Comparison of ENCODE assay signal across 20 mouse cellular contexts in genomic region chr2:7242139-7242538, GRCm38 (mm10).
DNase-seq lines count a peak whose midpoint lies in the region; ATAC-seq and TF ChIP-seq lines count a peak whose summit lies in the region.
"Had no signal": no experiment of that assay in that cellular context is flagged by ENCODE, and none has a peak within 500 bp of the region (broad histone marks: within the 10 kb centered on the region; RNA-seq: fewer than 3 reads in every experiment).

No protein-coding gene starts in this region.

- intact Hi-C loops in heart, postnatal 25 days (cut with DNase I), result no loop called here

- peak; percentile 75 for ATAC-seq in lung, postnatal 0 days
- ATAC-seq in stomach, postnatal 0 days (ENCODE audit: low FRiP score, low TSS enrichment), result peak; percentile 41
- ATAC-seq: CD4-positive, CD25-positive, alpha-beta regulatory T cell, adult 4 months; intestine, embryonic 15.5 days; liver, embryonic 12.5 days had no signal

- WGBS in heart, embryonic 10.5 days, result 47% methylated on average over 1 of the region's 1 CpGs
- WGBS in lung, postnatal 0 days, result 41% methylated on average over 1 of the region's 1 CpGs
- WGBS in stomach, postnatal 0 days, result 55% methylated on average over 1 of the region's 1 CpGs

- TF ChIP-seq CTCF in lung, postnatal 0 days (IDR thresholded peaks at IDR 0.05), result no peak
- TF ChIP-seq CTCF in stomach, postnatal 0 days (IDR thresholded peaks at IDR 0.05; ENCODE audit: low read depth), result no peak

- no peaks in the 10 kb centered on the region for H3K36me3 ChIP-seq in heart, embryonic 10.5 days
- H3K36me3 ChIP-seq in lung, postnatal 0 days (ENCODE audit: insufficient read depth, low read length), result no peaks in the 10 kb centered on the region
- no peaks in the 10 kb centered on the region for H3K36me3 ChIP-seq in stomach, postnatal 0 days (ENCODE audit: control insufficient read depth, insufficient read depth, low read length)
- H3K36me3 ChIP-seq: embryonic facial prominence, embryonic 15.5 days; forebrain, embryonic 10.5 days; G1E; intestine, embryonic 15.5 days; limb, embryonic 10.5 days; liver, embryonic 12.5 days; midbrain, embryonic 12.5 days; neural tube, embryonic 13.5 days had no signal

- H3K4me2 ChIP-seq in lung, postnatal 0 days (replicated peaks; ENCODE audit: low read depth, low read length), result no peak overlapping the region
- H3K4me2 ChIP-seq in stomach, postnatal 0 days (replicated peaks; ENCODE audit: low read depth), result no peak overlapping the region
- H3K4me2 ChIP-seq: embryonic facial prominence, embryonic 15.5 days; hindbrain, embryonic 14.5 days; intestine, embryonic 15.5 days; liver, embryonic 12.5 days; midbrain, embryonic 12.5 days; neural tube, embryonic 13.5 days had no signal

- no peak overlapping the region for H3K27ac ChIP-seq in heart, embryonic 10.5 days
- peak overlapping the region; percentile 38; the same call in 1 of the 2 replicates for H3K27ac ChIP-seq in lung, postnatal 0 days (ENCODE audit: low read length)
- no peak overlapping the region for H3K27ac ChIP-seq in stomach, postnatal 0 days (replicated peaks)
- H3K27ac ChIP-seq: embryonic facial prominence, embryonic 15.5 days; forebrain, embryonic 10.5 days; hindbrain, embryonic 14.5 days; intestine, embryonic 15.5 days; limb, embryonic 10.5 days; liver, embryonic 12.5 days; midbrain, embryonic 12.5 days had no signal

- peak; percentile 53 to 73 for DNase-seq in heart, adult 18-20 months
- DNase-seq in heart, embryonic 10.5 days (ENCODE audit: low spot score), result no peak
- peak; percentile 83 for DNase-seq in lung, postnatal 0 days (ENCODE audit: low spot score)
- no peak for DNase-seq in lung, postnatal 4 days
- DNase-seq in heart, postnatal 25 days (ENCODE audit: low spot score), result peak; percentile 34
- DNase-seq in stomach, postnatal 0 days (ENCODE audit: low spot score), result no peak
- no peak for DNase-seq in thymus, postnatal 14 days
- DNase-seq: cerebellum, adult 9-11 months; embryo, embryonic 11 days; kidney, postnatal 4 days had no signal

- no peaks in the 10 kb centered on the region for H3K4me1 ChIP-seq in heart, embryonic 10.5 days
- peaks cover 5% of the 10 kb centered on the region; the same call in 1 of the 2 replicates for H3K4me1 ChIP-seq in lung, postnatal 0 days (ENCODE audit: insufficient read depth, low read depth, low read length)
- peaks cover 2% of the 10 kb centered on the region for H3K4me1 ChIP-seq in stomach, postnatal 0 days (replicated peaks; ENCODE audit: control insufficient read depth, insufficient read depth)
- H3K4me1 ChIP-seq: embryonic facial prominence, embryonic 15.5 days; forebrain, embryonic 10.5 days; liver, embryonic 12.5 days; midbrain, embryonic 12.5 days had no signal

- TF ChIP-seq EP300 in lung, postnatal 0 days (IDR thresholded peaks at IDR 0.05), result peak; percentile 96
- TF ChIP-seq EP300 in stomach, postnatal 0 days (optimal IDR thresholded peaks at IDR 0.05), result no peak

- H3K9me3 ChIP-seq in heart, embryonic 10.5 days, result no peaks in the 10 kb centered on the region
- H3K9me3 ChIP-seq in lung, postnatal 0 days (ENCODE audit: low read length), result no peaks in the 10 kb centered on the region
- no peaks in the 10 kb centered on the region for H3K9me3 ChIP-seq in stomach, postnatal 0 days (ENCODE audit: control insufficient read depth, low read length)
- H3K9me3 ChIP-seq: embryonic facial prominence, embryonic 15.5 days; forebrain, embryonic 10.5 days; G1E; intestine, embryonic 15.5 days; limb, embryonic 10.5 days; liver, embryonic 12.5 days; midbrain, embryonic 12.5 days; neural tube, embryonic 13.5 days had no signal

- no peaks in the 10 kb centered on the region for H3K27me3 ChIP-seq in heart, embryonic 10.5 days (ENCODE audit: insufficient read depth, poor library complexity, severe bottlenecking)
- no peaks in the 10 kb centered on the region for H3K27me3 ChIP-seq in lung, postnatal 0 days (replicated peaks; ENCODE audit: insufficient read depth, low read length)
- no peaks in the 10 kb centered on the region for H3K27me3 ChIP-seq in stomach, postnatal 0 days (ENCODE audit: control insufficient read depth, insufficient read depth, low read length)
- H3K27me3 ChIP-seq: embryonic facial prominence, embryonic 15.5 days; intestine, embryonic 15.5 days; liver, embryonic 12.5 days; midbrain, embryonic 12.5 days; neural tube, embryonic 13.5 days had no signal

- no peak overlapping the region for H3K9ac ChIP-seq in lung, postnatal 0 days (replicated peaks; ENCODE audit: low read depth)
- H3K9ac ChIP-seq in stomach, postnatal 0 days (ENCODE audit: low read length), result no peak overlapping the region
- H3K9ac ChIP-seq: embryonic facial prominence, embryonic 15.5 days; hindbrain, embryonic 14.5 days; intestine, embryonic 15.5 days; liver, embryonic 12.5 days; midbrain, embryonic 12.5 days; neural tube, embryonic 13.5 days had no signal

- H3K4me3 ChIP-seq in heart, embryonic 10.5 days, result no peak overlapping the region
- H3K4me3 ChIP-seq in lung, postnatal 0 days (ENCODE audit: low read depth, low read length), result no peak overlapping the region
- H3K4me3 ChIP-seq in stomach, postnatal 0 days (ENCODE audit: low read depth, low read length), result no peak overlapping the region
- H3K4me3 ChIP-seq: embryonic facial prominence, embryonic 15.5 days; forebrain, embryonic 10.5 days; intestine, embryonic 15.5 days; limb, embryonic 10.5 days; liver, embryonic 12.5 days; midbrain, embryonic 12.5 days; neural tube, embryonic 13.5 days had no signal

Comparison
In these comparisons a context has a peak if more than half of its experiments do, and no peak if none do; other contexts are left out.
1. DNase-seq: peak in heart, adult 18-20 months (2 of 2), lung, postnatal 0 days (single experiment) and heart, postnatal 25 days (single experiment); none in heart, embryonic 10.5 days (single experiment), lung, postnatal 4 days (0 of 2), stomach, postnatal 0 days (single experiment) and thymus, postnatal 14 days (single experiment).